Mouse (Mus musculus) adrenal gland, postnatal 36 days (tissue): Measurements from ENCODE around the gene Pgp. TPM values are rescaled to one million over a fixed set of nuclear protein-coding genes. Genes with fewer than 3 reads are reported as not detected.
"Not testable (repeated sequence)": the region's sequence is repeated elsewhere in the genome, so short reads cannot be mapped to it uniquely, and the experiment has no call there.

Experiments used
- DNase-seq, 2 experiments: peaks; one replicate each; pipeline ENCODE4 v3.0.0; 2021; ENCODE audit warnings: mixed read lengths in 1 of 2
- total RNA-seq, 2 experiments: library from RNA; stranded (reverse); gene quantifications; 2 replicates each; pipeline ENCODE4 v1.2.3; 2021

Pgp gene
- total RNA-seq, 2 experiments from 2014 or later, result 85.9 to 94.4 TPM

DNA sequence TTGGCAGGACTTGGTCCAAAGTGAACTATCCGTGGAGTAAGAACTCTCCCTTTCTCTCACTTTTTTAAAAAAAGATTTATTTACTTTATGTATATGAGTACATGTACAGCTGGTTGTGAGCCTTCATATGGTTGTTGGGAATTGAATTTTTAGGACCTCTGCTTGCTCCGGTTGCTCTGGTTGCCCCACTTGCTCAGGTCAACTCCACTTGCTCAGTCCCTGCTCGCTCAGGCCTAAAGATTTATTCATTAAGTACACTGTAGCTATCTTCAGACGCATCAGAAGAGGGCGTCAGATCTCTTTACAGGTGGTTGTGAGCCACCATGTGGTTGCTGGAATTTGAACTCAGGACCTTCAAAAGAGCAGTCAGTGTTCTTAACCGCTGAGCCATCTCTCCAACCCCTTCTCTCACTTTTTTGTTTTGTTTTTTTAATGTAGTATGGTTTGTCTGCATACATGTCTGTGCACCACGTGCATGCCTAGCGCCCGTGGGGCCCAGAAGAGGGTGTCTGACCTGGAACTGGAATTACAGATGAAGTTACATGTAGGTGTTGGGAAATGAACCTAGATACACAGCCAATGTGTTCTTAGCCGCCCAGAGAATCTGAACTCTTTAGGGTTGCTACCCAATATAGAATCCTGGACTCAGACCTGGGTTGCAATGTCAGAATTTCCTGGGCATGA, 14.5 kb upstream of the Pgp start:
- DNase-seq, result not testable (repeated sequence)

DNA sequence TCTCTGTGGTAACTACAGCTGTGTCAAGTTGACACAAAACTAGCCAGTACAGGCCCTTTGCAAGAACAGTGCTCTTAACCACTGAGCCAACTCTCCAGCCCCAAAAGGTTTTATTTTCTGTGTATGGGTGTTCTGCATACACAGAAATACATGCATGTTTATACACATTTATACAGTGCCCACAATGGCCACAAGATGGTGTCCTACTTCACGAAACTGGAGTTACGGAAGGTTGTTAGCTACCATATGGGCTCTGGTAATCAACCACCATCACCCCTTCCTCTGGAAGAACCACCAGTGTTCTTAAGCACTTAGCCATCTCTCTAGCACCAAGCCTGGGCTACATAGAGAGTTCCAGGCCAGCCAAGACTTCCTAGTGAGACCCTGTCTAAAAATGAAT, 8.6 kb upstream of the Pgp start:
- no peak for DNase-seq

DNA sequence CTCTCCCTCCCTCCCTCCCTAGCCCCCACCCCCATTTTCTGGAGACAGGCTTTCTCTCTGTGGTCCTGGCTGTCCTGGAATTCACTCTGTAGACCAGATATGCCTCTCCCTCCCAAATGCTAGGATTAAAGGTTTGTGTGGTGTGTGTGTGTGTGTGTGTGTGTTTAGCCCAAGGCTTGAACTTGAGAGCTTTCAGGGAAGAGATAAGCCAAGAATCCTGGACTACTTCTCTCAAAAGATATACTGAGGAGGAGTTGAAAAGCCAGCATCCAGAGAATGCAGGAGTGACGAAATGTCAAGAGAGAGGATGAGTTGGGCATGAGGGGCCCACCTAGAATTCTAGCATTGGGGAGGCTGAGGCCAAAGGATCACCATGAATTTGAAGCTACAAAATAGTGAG, 7.3 kb upstream of the Pgp start:
- DNase-seq, result no peak

DNA sequence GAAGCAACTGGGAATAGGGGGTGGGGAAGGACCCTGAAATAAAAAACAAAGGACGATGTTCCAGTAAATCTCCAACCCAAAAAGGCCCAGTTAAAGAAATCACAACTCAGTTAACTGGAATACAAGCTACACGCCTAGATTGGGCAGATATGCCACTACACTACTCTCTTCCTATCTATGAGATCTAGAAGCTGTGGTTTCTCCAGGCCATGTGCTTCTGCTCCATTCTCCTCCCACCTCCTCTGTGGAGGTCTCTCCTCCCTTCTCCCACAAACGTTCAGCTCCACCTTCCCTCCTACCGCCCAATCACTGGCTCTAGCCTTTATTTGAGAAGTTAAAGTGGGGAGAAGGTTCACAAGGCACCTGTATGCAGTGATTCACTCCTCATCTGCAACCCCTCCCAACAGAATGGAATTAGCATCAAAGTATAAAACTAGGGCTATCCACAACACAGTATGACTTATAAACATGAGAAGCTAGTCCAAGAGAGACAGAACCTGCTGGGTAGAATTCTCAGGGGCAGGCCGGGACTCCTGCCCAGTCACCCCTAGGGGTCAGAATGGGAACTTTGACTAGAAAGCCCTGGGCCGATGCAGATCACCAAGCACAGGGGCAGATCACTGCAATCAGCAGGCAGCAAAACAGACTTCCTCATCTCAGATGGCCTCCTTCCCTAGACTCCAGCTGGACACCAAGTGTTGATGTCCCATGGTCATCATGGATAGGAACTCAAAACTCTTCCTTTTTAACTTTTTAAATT, 6.6 kb upstream of the Pgp start:
- no peak for DNase-seq

DNA sequence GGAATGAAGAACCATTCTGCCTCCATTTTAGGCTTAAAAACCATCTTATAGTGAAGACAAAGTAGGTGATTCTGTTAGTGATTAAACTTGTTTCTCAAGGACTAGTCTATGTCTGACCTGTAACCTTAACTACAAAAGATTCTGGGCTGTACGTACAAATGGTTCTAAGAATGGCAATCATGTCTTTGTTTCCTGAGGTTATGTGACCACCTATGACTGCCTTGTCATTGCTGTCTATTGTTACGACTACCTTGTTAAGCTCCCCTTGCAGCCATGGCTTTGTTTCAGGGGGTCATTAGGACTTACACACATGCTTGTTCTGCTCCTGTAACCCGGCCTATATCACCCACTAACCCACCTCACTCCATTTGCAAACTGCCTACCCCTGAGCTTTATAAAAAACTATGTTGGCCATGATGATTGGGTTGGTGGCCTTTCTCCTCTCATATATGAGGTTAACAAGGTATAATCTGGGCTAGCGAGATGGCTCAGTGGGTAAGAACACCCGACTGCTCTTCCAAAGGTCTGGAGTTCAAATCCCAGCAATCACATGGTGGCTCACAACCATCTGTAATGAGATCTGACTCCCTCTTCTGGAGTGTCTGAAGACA, 1.5 kb upstream of the Pgp start:
- no peak for DNase-seq

DNA sequence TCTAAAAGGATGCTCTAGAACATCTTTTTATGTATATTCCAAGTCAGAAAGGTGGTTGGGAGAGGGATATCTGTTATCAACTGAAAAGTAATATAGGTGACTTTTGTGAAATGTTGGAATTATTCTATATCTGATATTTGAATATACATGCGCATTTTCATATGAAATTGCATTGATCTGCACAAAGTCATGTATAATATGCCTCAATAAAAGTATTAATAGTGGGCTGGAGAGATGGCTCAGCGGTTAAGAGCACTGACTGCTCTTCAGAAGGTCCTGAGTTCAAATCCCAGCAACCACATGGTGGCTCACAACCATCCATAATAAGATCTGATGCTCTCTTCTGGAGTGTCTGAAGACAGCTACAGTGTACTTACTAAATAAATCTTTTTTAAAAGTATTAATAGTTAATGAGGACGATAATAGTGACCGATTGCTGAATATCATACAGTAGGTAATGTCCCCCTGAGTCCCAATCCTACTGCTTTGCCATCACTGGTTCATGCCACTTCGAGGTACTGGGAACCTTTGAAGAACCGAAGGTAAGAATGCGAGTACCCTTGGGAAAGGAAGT, 769 bp upstream of the Pgp start:
- DNase-seq, result no peak

DNA sequence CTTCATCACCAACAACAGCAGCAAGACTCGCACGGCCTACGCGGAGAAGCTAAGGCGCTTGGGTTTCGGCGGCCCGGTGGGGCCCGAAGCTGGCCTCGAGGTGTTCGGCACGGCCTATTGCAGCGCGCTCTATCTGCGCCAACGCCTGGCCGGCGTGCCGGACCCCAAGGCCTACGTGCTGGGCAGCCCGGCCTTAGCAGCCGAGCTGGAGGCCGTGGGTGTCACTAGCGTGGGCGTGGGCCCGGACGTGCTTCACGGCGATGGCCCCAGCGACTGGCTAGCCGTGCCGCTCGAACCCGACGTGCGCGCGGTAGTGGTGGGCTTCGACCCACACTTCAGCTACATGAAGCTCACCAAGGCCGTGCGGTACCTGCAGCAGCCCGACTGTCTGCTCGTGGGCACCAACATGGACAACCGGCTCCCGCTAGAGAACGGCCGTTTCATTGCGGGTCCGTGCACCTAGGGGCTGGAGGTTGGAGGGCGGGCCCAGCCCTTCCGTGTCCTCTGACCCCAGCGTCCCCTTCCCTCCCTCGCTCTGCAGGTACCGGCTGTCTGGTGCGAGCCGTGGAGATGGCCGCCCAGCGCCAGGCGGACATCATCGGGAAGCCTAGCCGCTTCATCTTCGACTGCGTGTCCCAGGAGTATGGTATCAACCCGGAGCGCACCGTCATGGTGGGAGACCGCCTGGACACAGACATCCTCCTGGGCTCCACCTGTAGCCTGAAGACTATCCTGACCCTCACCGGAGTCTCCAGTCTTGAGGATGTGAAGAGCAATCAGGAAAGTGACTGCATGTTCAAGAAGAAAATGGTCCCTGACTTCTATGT, 722 bp downstream of the Pgp start:
- DNase-seq, result peak; percentile 51 to 65

DNA sequence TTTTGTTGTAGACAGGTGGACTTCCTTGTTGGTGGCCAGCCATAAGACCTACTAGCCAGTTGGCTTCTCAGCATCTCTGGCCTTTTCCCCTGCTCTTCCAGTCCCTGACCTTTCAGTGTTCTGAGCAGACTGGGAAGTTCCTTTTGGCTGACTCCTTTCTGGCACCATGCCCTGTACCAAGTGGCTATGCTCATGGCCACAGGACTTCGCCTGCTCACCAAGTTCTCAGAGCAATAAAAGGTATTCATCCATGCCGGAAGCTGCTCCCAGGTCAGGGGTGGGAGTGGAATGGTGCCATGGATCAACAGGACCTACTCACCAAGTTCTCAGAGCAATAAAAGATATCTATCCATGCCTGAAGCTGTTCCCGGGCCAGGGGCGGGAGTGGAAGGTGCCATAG, 2.3 kb downstream of the Pgp start:
- peak; percentile 85 to 90 for DNase-seq

DNA sequence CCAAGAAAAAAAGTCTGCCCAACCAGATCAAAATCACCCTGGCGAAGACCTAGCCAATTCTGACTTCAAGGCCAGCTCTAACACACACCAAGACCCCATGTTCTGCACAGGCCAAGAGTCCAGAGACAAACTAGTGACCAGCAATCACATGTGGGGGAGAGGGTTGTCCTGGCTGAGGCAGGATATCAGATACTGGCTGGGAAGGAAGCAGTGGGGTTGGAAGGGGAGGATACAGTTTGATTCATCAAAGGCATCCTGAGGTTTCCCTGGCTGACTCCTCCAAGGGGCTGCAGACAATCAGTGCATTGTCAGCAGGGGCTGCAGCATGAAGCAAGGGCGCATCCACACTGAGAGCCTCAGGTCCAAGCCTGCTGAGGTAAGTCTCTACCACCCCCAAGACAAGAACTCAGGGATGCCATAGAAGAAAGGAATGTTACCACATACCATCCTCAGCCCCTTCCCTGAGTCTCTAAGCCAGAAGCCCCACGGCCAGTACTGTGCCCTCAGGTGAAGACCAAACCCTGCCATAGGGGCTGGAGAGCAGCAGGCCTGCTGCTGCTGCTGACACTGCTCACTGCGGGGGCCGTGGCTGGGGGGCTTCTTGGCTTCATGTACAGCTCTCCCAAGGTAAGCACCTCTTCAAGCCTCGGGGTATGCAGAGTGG, 3.6 kb downstream of the Pgp start, which contains the start of gene Bricd5:
Bricd5 (plus strand) TSS at position 273 of the 664 bp plus-strand sequence.
- DNase-seq, result no peak

DNA sequence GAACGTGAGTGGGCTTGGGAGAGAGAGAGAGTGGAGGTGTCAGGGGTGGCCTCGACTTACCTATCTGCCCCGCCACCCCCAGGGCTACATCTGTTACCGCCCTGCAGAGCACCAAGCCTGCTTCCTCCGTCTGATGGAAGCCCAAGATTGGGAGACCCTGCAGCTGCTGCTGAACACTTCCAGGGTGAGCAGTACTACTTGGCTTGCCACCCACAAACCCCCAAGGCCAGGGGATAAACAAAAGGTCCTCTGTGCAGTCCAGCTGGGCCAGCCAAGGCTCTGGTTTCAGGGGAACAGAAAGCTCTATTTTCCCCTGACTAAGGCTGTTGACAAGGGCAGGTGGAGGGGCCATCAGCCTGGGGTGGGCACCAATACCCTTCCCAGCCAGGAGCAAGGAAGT, 4.4 kb downstream of the Pgp start:
- no peak for DNase-seq

DNA sequence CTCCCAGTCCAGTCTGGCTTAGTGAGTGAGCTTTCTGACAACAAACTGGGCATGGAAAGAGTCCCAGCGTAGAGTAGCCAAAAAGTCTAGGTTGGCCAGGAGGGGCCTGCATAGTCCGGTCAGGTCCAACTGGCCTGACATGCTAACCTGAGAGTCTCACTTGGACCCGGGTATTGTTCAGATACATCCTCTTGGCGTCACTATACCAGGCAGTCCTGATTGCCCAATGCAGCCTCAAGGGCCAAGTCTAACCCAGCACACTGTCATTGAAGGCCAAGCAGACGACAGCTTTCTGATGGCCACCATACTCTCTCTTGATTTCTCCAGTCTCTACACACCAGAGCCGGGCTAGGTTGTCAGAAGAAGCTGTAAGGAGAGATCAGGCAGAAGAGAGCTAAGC, 5.4 kb downstream of the Pgp start:
- no peak for DNase-seq

DNA sequence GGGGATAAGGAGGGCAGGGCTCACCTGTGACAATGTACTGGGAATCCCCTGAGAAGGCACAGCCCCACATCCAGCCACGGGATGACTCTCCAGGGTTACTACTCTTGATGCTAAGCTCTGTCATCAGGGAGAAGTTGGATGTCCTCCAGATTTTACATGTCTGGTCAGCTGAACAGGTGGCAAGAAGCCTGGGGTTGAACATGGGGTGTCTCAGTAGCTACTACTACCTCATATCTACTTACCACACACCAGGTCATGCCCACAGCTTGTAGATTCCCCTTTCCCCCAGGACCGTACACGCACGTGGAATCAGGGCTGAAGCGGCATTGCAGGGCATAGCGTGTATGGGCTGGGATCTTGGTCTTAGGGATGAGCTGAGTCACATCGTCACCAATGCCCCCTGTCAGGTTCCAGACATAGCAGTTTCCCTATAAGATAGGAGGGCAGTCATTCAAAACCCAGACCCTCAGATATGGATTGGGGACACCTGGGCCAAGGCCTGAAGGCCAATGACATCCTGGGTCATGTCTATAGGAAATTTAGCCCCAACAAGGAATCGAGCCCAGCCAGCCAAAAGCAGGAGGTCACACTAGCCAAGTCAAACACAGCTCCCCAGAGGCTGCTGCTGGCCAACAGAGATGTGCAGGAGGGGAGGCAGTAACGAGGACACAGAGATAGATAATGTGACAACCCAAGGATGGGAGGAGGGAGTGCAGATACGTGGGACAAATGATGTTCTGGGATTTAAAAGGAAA, 6.0 kb downstream of the Pgp start:
- DNase-seq, result no peak

DNA sequence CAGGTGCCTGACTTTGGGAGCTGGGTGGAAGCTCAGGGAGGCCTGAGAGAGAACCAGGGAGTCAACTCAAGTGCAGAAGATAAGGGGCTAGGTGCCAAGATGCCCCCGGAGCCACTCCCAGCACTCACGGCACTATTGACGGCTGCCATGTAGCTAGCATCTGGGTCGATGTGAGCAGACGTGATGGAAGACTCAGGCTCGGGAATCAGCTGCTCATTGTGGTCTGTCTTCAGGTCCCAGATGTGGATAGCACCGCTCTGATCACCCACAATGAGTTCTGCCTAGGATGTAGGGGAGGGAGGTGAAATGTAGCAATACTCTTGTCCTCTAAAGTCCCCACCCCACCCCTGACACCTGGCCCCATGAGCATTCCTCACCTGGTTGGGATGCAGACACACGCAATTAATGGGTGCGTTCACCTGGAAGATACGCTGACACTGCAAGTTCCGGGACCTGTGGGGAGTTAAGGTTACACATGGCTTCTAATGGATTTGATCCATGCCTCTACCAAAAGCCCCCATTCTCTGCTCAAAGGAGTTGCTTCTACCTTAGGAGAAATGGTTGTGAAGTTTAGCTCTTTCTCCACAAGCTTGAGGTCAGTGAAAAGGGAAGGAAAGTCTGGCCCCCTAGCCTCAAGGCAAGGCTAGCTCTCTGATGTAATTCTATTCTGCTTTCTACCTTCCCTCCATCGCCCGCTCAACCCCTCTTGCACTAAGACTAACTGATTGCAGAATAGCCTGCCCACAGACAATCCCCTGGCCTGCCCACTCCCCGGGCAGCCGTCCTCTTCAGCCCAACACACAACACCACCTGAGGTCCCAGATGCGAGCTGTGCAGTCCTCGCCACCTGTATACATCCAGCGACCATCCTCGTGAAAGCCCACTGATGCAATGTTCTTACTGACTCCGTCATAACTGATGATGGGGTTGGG, 7.1 kb downstream of the Pgp start:
- DNase-seq, result no peak

DNA sequence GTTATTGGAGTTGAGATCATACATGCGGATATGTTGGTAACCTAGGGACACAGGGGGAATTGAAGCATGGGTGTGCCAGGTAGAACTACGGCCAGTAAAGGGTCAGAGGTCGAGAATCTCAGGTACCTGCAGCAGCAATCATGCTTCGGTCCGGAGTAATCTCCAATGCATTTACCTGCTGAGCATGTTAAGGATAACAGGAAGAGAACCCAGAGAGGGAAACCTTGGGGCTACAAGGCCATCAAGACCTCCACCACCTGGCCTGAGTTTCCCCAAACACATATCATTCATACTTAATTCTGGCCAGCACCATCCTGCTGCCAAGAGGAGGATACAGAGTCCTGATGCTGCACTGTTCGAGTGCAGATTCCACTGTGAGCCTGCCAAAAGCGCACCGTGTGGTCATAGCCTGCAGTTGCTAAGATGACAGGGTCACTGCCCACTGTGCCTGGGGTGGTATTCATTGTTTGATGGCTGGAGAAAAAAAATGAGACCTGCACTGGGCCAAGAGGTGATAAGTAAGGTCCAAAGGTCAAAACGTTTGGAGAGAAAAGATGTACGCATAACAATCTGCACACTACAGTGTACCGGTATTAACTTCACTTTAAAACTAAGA, 7.9 kb downstream of the Pgp start:
- DNase-seq, result no peak

DNA sequence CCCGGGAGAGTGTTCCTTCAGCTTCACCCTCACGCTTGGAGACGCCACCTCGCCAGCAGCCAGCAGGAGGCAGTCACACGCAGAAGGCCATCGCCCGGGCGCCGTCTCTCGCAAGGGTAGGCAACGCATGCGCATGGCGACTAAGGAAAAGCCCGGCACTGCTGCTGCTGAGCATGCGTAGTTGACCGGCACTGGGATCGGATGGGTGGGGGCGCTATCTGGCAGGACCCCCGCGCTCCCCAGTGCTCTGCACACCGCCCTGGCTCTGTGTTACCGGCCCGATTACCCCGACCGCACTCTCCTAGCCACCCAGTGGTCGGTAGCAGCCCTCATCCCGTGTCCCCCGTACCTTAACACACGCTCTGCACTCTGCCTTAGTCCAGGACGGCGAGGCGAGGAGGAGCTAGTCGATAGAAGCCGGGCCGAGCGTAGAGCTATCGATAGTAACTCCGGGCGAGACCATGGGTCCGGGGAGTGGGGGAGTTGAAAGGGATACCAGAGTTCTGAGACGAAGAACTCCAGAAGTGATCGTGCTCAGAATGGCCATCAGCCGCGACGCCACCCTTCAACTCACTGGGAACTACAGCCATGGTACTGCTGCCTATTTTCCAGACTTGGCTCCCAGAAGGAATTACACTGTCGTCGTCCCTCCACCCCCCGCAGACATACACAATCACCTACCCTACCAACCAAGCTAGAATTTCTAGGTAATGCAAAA, 8.6 kb downstream of the Pgp start, which contains the start of gene Mlst8:
Mlst8 (minus strand) TSS at position 416 of the 718 bp plus-strand sequence.
- peak; percentile 98 for DNase-seq

DNA sequence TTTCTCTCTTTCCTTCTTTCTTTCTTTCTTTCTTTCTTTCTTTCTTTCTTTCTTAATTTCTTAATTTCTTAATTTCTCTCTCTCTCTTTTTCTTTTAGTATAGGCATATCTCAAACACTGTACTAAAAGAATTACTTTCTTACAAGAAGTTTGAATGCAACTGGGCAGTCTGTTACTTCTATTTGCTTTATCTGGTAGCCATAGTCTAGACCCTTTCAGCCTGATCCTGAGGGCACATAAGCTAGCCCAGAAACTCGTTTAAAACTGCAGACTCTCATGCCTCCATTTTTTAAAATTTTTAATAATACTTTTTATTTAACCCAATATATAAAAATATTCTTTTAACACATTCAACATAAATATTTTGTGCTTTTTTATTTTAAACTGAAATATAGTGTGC, 9.2 kb downstream of the Pgp start:
- DNase-seq, result no peak

DNA sequence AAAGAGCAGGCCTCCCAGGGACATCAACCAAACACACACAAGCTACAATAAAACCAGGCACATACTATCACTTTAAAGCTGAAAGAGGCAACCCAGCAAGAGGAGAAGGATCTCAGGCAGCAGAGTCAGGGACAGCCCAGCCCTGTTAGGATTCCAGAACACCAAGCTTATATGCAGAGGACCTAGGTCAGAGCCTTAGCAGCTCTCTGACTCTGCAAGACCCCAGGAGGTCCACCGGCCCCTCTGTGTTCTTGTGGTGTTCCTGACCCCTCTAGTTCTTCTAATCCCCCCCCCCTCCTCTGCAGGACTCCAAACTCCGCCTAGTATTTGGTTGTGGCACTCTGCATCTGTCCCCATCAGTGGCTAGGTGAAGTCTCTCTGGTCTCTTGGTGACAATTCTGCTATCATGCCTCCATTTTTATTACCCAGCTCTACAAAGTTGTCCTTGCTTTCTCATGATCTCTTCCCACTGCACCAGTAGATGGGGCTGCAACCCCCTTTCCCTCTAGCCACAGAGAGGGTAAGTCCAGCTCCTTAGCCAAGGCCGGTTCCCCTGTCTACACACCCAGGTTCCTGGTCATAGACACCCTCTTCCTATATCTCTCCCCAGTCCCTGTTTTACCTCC, 10.1 kb downstream of the Pgp start:
- peak in 1 of 2 experiments; percentile 50 for DNase-seq
